In the genomic region with DNA sequence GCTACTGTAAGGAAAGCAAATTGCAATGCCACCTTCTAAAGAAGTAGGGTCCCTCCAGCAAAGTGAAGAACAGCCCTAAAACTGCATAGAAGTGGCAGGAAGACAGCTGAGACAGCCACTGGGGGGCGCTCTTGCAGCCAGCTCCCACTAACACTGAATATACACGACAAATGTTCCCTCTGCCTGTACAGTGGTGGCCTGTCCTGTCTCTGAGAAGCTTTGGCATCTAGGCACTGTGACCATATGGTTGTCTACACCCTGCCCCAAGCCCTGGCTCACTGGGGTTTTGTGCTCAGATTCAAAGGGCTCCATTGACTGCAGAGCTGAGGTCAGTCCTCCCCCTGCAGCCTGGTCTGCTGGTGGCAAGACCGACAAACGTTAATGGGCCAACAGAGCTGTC, we compare ENCODE assay signal across 8 mouse cellular contexts. TPM values are rescaled to one million over a fixed set of nuclear protein-coding genes. Genes with fewer than 3 reads are reported as not detected.
DNase-seq lines count a peak whose midpoint lies in the region; ATAC-seq and TF ChIP-seq lines count a peak whose summit lies in the region.

No protein-coding gene starts in this region.

- 18% methylated on average over 4 of the region's 4 CpGs for WGBS in heart, adult 2 months
- 10% methylated on average over 3 of the region's 4 CpGs for whole genome bisulfite sequencing in embryonic facial prominence, embryonic 14.5 days
- WGBS in limb, embryonic 14.5 days: 12% methylated on average over 4 of the region's 4 CpGs
- 20% methylated on average over 4 of the region's 4 CpGs for WGBS in olfactory bulb, adult 2 months

- no peak for TF ChIP-seq POLR2A in heart, adult 2 months (IDR thresholded peaks at IDR 0.05; ENCODE audit: insufficient read depth, low read depth, low read length)
- no peak for TF ChIP-seq POLR2A in limb, embryonic 14.5 days (IDR thresholded peaks at IDR 0.05; ENCODE audit: borderline replicate concordance, extremely low read depth, insufficient read depth, insufficient read length)
- TF ChIP-seq POLR2A in olfactory bulb, adult 2 months (IDR thresholded peaks at IDR 0.05; ENCODE audit: insufficient read depth, low read depth, low read length): no peak

- peak; percentile 33 to 39 for DNase-seq in heart, adult 2 months
- DNase-seq in heart, adult 9 months (ENCODE audit: low spot score in 2 of 2): no peak
- peak; percentile 52 for DNase-seq in R1 (ENCODE audit: low read depth, low spot score)
- peak; percentile 31 for DNase-seq in embryonic facial prominence, embryonic 14.5 days (ENCODE audit: low spot score)
- peak; percentile 57 for DNase-seq in kidney, adult 9 months
- peak; percentile 21 for DNase-seq in limb, embryonic 14.5 days (ENCODE audit: low spot score)
- DNase-seq in urinary bladder, adult 18-20 months (ENCODE audit: low spot score in 2 of 2): no peak

- no peaks in the 10 kb centered on the region for H3K79me2 ChIP-seq in heart, adult 2 months (replicated peaks; ENCODE audit: control insufficient read depth, insufficient read depth, low read length)

- intact Hi-C loops in heart, adult 2 months (cut with DNase I): loop anchor here (2.0 kb wide), 1 partner anchor 22 kb away; no protein-coding TSS in a partner anchor

- H3K4me1 ChIP-seq in heart, adult 2 months (ENCODE audit: control insufficient read depth, insufficient read depth, low read length): peaks cover 12% of the 10 kb centered on the region
- peaks cover 31% of the 10 kb centered on the region for H3K4me1 ChIP-seq in embryonic facial prominence, embryonic 14.5 days (ENCODE audit: control insufficient read depth, insufficient read depth, low read length)
- peaks cover 12% of the 10 kb centered on the region; the same call in 1 of the 2 replicates for H3K4me1 ChIP-seq in limb, embryonic 14.5 days (ENCODE audit: control insufficient read depth, insufficient read depth, low read length)
- peaks cover 12% of the 10 kb centered on the region for H3K4me1 ChIP-seq in olfactory bulb, adult 2 months (ENCODE audit: control insufficient read depth, insufficient read depth, low read length)

- peak overlapping the region; percentile 88; the same call in 1 of the 2 replicates for H3K27ac ChIP-seq in heart, adult 2 months
- H3K27ac ChIP-seq in embryonic facial prominence, embryonic 14.5 days (replicated peaks; ENCODE audit: low read depth, low read length): no peak overlapping the region
- peak overlapping the region; percentile 33; the same call in 1 of the 2 replicates for H3K27ac ChIP-seq in limb, embryonic 14.5 days (replicated peaks; ENCODE audit: low read depth, low read length)
- no peak overlapping the region for H3K27ac ChIP-seq in olfactory bulb, adult 2 months (ENCODE audit: insufficient read depth, low read depth, low read length)

- H3K9me3 ChIP-seq in embryonic facial prominence, embryonic 14.5 days (ENCODE audit: control insufficient read depth, low read length): no peaks in the 10 kb centered on the region
- H3K9me3 ChIP-seq in limb, embryonic 14.5 days (ENCODE audit: control insufficient read depth, low read length): no peaks in the 10 kb centered on the region

- H3K36me3 ChIP-seq in heart, adult 2 months (ENCODE audit: control insufficient read depth, insufficient read depth, low read length): no peaks in the 10 kb centered on the region
- peaks cover 29% of the 10 kb centered on the region for H3K36me3 ChIP-seq in embryonic facial prominence, embryonic 14.5 days (ENCODE audit: control insufficient read depth, insufficient read depth, low read length)
- H3K36me3 ChIP-seq in limb, embryonic 14.5 days (ENCODE audit: control insufficient read depth, insufficient read depth, low read length): peaks cover 23% of the 10 kb centered on the region

- no peak overlapping the region for H3K4me2 ChIP-seq in embryonic facial prominence, embryonic 14.5 days (ENCODE audit: low read depth, low read length)
- no peak overlapping the region for H3K4me2 ChIP-seq in limb, embryonic 14.5 days (replicated peaks; ENCODE audit: low read depth, low read length, severe bottlenecking)

- no peak overlapping the region for H3K4me3 ChIP-seq in heart, adult 2 months
- H3K4me3 ChIP-seq in embryonic facial prominence, embryonic 14.5 days (ENCODE audit: low read depth, low read length): no peak overlapping the region
- H3K4me3 ChIP-seq in limb, embryonic 14.5 days (replicated peaks; ENCODE audit: low read length): no peak overlapping the region
- H3K4me3 ChIP-seq in olfactory bulb, adult 2 months (ENCODE audit: insufficient read depth, low read depth, low read length): no peak overlapping the region

- no peak for TF ChIP-seq EP300 in heart, adult 2 months (IDR thresholded peaks at IDR 0.05; ENCODE audit: insufficient read depth, low read depth, low read length)

- TF ChIP-seq CTCF in heart, adult 2 months (IDR thresholded peaks at IDR 0.05): peak; percentile 74
- peak; percentile 55; the same call in 1 of the 2 replicates for TF ChIP-seq CTCF in olfactory bulb, adult 2 months (IDR thresholded peaks at IDR 0.05; ENCODE audit: insufficient read depth, low read depth, low read length)

- no peak overlapping the region for H3K9ac ChIP-seq in heart, adult 2 months (ENCODE audit: low read depth, low read length)
- no peak overlapping the region for H3K9ac ChIP-seq in embryonic facial prominence, embryonic 14.5 days (ENCODE audit: low read depth, low read length)
- H3K9ac ChIP-seq in limb, embryonic 14.5 days (ENCODE audit: low read depth, low read length, severe bottlenecking): no peak overlapping the region

- no peaks in the 10 kb centered on the region for H3K27me3 ChIP-seq in heart, adult 2 months (ENCODE audit: control insufficient read depth, insufficient read depth, low read length)
- no peaks in the 10 kb centered on the region for H3K27me3 ChIP-seq in embryonic facial prominence, embryonic 14.5 days (replicated peaks; ENCODE audit: control insufficient read depth, insufficient read depth, low read length)
- no peaks in the 10 kb centered on the region for H3K27me3 ChIP-seq in limb, embryonic 14.5 days (ENCODE audit: control insufficient read depth, insufficient read depth, low read length)

- no peak for ATAC-seq in embryonic facial prominence, embryonic 14.5 days (ENCODE audit: low read depth)
- peak; percentile 24; the same call in 1 of the 2 replicates for ATAC-seq in limb, embryonic 14.5 days (ENCODE audit: low FRiP score, low read depth)

RNA-seq across cellular contexts. Expression of a gene that starts 0.9 kb away (rescaled TPM):
- total RNA-seq in heart, adult 2 months (2021): 10 to 100 TPM; 10.2 to 17.8 TPM
- polyA plus RNA-seq in heart, adult 2 months (2012; rRNA removed): 21.8 and 32.8 TPM in 2 replicates
- polyA plus RNA-seq in embryonic facial prominence, embryonic 14.5 days (2014; fragmentation: Nextera tagmentation; extraction: Ambion mirVana): 16.5 and 20.2 TPM in 2 replicates
- polyA plus RNA-seq in limb, embryonic 14.5 days (2012; rRNA removed): 9.8 and 10.5 TPM in 2 replicates
- 16.0 and 17.5 TPM in 2 replicates for polyA plus RNA-seq in limb, embryonic 14.5 days (2014; fragmentation: Nextera tagmentation; extraction: Ambion mirVana)
- not detected in 2 replicates for polyA plus RNA-seq in olfactory bulb, adult 2 months (2012; ENCODE audit: insufficient read depth, insufficient read length, low replicate concordance, missing spikeins)

RNA-seq across cellular contexts. Expression of a gene that starts 12.9 kb away (rescaled TPM):
- not detected for total RNA-seq in heart, adult 2 months (2021)
- polyA plus RNA-seq in heart, adult 2 months (2012; rRNA removed): 0.29 and 0.35 TPM in 2 replicates
- polyA plus RNA-seq in embryonic facial prominence, embryonic 14.5 days (2014; fragmentation: Nextera tagmentation; extraction: Ambion mirVana): 0.71 and 1.4 TPM in 2 replicates
- 0.52 and 0.77 TPM in 2 replicates for polyA plus RNA-seq in limb, embryonic 14.5 days (2012; rRNA removed)
- polyA plus RNA-seq in limb, embryonic 14.5 days (2014; fragmentation: Nextera tagmentation; extraction: Ambion mirVana): 0.83 and 0.89 TPM in 2 replicates
- not detected in 2 replicates for polyA plus RNA-seq in olfactory bulb, adult 2 months (2012; ENCODE audit: insufficient read depth, insufficient read length, low replicate concordance, missing spikeins)

RNA-seq across cellular contexts. Expression of a gene that starts 34.2 kb away (rescaled TPM):
- total RNA-seq in heart, adult 2 months (2021): 10 to 100 TPM; 16.4 to 18.1 TPM
- polyA plus RNA-seq in heart, adult 2 months (2012; rRNA removed): 9.1 and 10.8 TPM in 2 replicates
- 30.2 and 36.6 TPM in 2 replicates for polyA plus RNA-seq in embryonic facial prominence, embryonic 14.5 days (2014; fragmentation: Nextera tagmentation; extraction: Ambion mirVana)
- 35.6 and 52.6 TPM in 2 replicates for polyA plus RNA-seq in limb, embryonic 14.5 days (2012; rRNA removed)
- 36.6 and 36.9 TPM in 2 replicates for polyA plus RNA-seq in limb, embryonic 14.5 days (2014; fragmentation: Nextera tagmentation; extraction: Ambion mirVana)
- not detected in 2 replicates for polyA plus RNA-seq in olfactory bulb, adult 2 months (2012; ENCODE audit: insufficient read depth, insufficient read length, low replicate concordance, missing spikeins)

RNA-seq across cellular contexts. Expression of a gene that starts 34.4 kb away (rescaled TPM):
- total RNA-seq in heart, adult 2 months (2021): 1 to 10 TPM; 6.8 to 7.4 TPM
- polyA plus RNA-seq in heart, adult 2 months (2012; rRNA removed): 10.2 and 12.2 TPM in 2 replicates
- 13.3 TPM in 2 replicates for polyA plus RNA-seq in embryonic facial prominence, embryonic 14.5 days (2014; fragmentation: Nextera tagmentation; extraction: Ambion mirVana)
- 27.9 and 28.0 TPM in 2 replicates for polyA plus RNA-seq in limb, embryonic 14.5 days (2012; rRNA removed)
- 16.1 and 18.3 TPM in 2 replicates for polyA plus RNA-seq in limb, embryonic 14.5 days (2014; fragmentation: Nextera tagmentation; extraction: Ambion mirVana)
- not detected in 2 replicates for polyA plus RNA-seq in olfactory bulb, adult 2 months (2012; ENCODE audit: insufficient read depth, insufficient read length, low replicate concordance, missing spikeins)

RNA-seq across cellular contexts. Expression of a gene that starts 40.7 kb away (rescaled TPM):
- under 1 TPM in 1 of 2 experiments, not detected in 1; 0.05 TPM for total RNA-seq in heart, adult 2 months (2021)
- 0.20 and 0.29 TPM in 2 replicates for polyA plus RNA-seq in heart, adult 2 months (2012; rRNA removed)
- polyA plus RNA-seq in embryonic facial prominence, embryonic 14.5 days (2014; fragmentation: Nextera tagmentation; extraction: Ambion mirVana): 0.08 and 0.54 TPM in 2 replicates
- polyA plus RNA-seq in limb, embryonic 14.5 days (2012; rRNA removed): 0.55 and 1.3 TPM in 2 replicates
- 0.54 and 0.56 TPM in 2 replicates for polyA plus RNA-seq in limb, embryonic 14.5 days (2014; fragmentation: Nextera tagmentation; extraction: Ambion mirVana)
- not detected in 2 replicates for polyA plus RNA-seq in olfactory bulb, adult 2 months (2012; ENCODE audit: insufficient read depth, insufficient read length, low replicate concordance, missing spikeins)

Comparison
In these comparisons a context has a peak if more than half of its experiments do, and no peak if none do; other contexts are left out.
1. DNase-seq: peak in heart, adult 2 months (2 of 2), R1 (single experiment), embryonic facial prominence, embryonic 14.5 days (single experiment), kidney, adult 9 months (single experiment) and limb, embryonic 14.5 days (single experiment); none in heart, adult 9 months (0 of 2) and urinary bladder, adult 18-20 months (0 of 2).
2. H3K27ac ChIP-seq: peak in heart, adult 2 months (single experiment) and limb, embryonic 14.5 days (single experiment); none in embryonic facial prominence, embryonic 14.5 days (single experiment) and olfactory bulb, adult 2 months (single experiment).
3. RNA of a gene that starts 0.9 kb away (polyA plus RNA-seq): 21.8 to 32.8 TPM in heart, adult 2 months, 16.5 to 20.2 TPM in embryonic facial prominence, embryonic 14.5 days and 9.8 to 17.5 TPM in limb, embryonic 14.5 days; not detected in olfactory bulb, adult 2 months; every median in the first group is over 10 times any median in the second.